Mouse (Mus musculus): ENCODE results near the gene Nyx. TPM values are rescaled to one million over a fixed set of nuclear protein-coding genes. Genes with fewer than 3 reads are reported as not detected.

Nyx gene
- polyA plus RNA-seq, 1 experiment from 2014 or later = not detected

GRCm38 (mm10) chrX:13472751-13473225 is 6.9 kb downstream of the Nyx start:
- ATAC-seq = no peak

DNA sequence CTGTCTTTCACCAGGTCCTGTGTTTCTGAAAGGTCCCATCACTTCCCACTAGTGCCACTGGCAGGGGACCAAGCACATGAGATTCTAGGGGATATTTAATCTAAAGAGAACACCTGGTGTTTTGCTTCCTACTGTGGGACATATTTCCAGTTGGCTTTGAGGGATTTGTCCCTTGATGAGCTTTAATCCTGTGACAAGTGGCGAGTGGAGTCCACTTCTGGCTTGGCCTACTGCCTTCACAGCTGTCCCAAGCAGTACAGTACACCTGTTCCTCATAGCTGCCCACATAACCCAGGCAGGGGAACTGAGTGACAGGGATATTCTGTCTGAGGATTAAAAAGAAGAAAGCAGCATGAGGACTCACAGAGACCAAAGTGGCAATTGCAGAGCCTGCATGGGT is 9.5 kb downstream of the Nyx start:
- 52% methylated on average over 1 of the region's 1 CpGs for WGBS
- no peaks in the 10 kb centered on the region; the same call in 1 of the 2 replicates for H3K27me3 ChIP-seq
- ATAC-seq = no peak
- H3K36me3 ChIP-seq (ENCODE audit: poor library complexity, severe bottlenecking) = no peaks in the 10 kb centered on the region
- no peaks in the 10 kb centered on the region for H3K4me1 ChIP-seq
- H3K27ac ChIP-seq = no peak overlapping the region
- no peak overlapping the region for H3K4me2 ChIP-seq
- no peak overlapping the region for H3K4me3 ChIP-seq
- no peaks in the 10 kb centered on the region for H3K9me3 ChIP-seq (replicated peaks)
- H3K9ac ChIP-seq = no peak overlapping the region

More at GRCm38 (mm10) chrX:13472751-13473225, 6.9 kb downstream of the Nyx start:
- Histone ChIP-seq H3K27ac (no peak overlapping the region), H3K4me3 (no peak overlapping the region), H3K4me2 (no peak overlapping the region), H3K36me3 (ENCODE audit: poor library complexity, severe bottlenecking) (no peaks in the 10 kb centered on the region), H3K9me3 (replicated peaks) (no peaks in the 10 kb centered on the region), H3K4me1 (no peaks in the 10 kb centered on the region), H3K27me3 (no peaks in the 10 kb centered on the region), H3K9ac (no peak overlapping the region)
- 82% methylated on average over 4 of the region's 4 CpGs for WGBS

GRCm38 (mm10) chrX:13477596-13477995 is 11.7 kb downstream of the Nyx start:
- ATAC-seq = no peak
- H3K4me2 ChIP-seq = no peak overlapping the region
- H3K27me3 ChIP-seq = no peaks in the 10 kb centered on the region; the same call in 1 of the 2 replicates
- no peaks in the 10 kb centered on the region for H3K9me3 ChIP-seq (replicated peaks)
- H3K4me1 ChIP-seq = no peaks in the 10 kb centered on the region
- H3K4me3 ChIP-seq = no peak overlapping the region
- 54% methylated on average over 2 of the region's 2 CpGs for WGBS
- H3K36me3 ChIP-seq (ENCODE audit: poor library complexity, severe bottlenecking) = no peaks in the 10 kb centered on the region
- no peak overlapping the region for H3K27ac ChIP-seq
- no peak overlapping the region for H3K9ac ChIP-seq

- Histone ChIP-seq H3K27ac (no peak overlapping the region), H3K36me3 (ENCODE audit: poor library complexity, severe bottlenecking) (no peaks in the 10 kb centered on the region), H3K4me3 (no peak overlapping the region), H3K9me3 (replicated peaks) (no peaks in the 10 kb centered on the region), H3K9ac (no peak overlapping the region), H3K4me1 (no peaks in the 10 kb centered on the region), H3K4me2 (no peak overlapping the region), H3K27me3 (no peaks in the 10 kb centered on the region; the same call in 1 of the 2 replicates)
- no peak for ATAC-seq
- 70% methylated on average over 5 of the region's 5 CpGs for WGBS
Observed at GRCm38 (mm10) chrX:13478298-13478697, 12.4 kb downstream of the Nyx start.

DNA sequence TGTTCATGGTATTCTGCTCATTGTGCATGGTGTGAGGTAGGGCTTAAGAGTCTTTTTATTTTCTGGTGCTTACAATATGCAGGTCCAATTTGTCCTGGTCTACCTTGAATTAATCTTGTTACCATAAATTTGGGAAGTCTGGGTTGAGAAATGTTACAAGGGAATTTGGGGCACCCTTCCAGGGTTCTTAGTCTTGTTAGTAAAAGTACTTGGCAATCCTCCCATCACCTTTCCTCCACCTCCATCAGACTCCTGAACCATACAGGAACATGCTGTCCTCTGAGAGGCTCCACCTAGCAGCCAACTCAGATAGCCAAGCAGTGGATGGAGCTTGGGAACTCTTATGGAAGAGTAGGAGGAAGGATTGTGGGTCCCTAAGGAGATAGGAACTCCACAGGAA is 13.7 kb downstream of the Nyx start:
- Histone ChIP-seq H3K27me3 (no peaks in the 10 kb centered on the region; the same call in 1 of the 2 replicates), H3K4me2 (no peak overlapping the region), H3K4me1 (no peaks in the 10 kb centered on the region), H3K36me3 (ENCODE audit: poor library complexity, severe bottlenecking) (no peaks in the 10 kb centered on the region), H3K4me3 (no peak overlapping the region), H3K27ac (no peak overlapping the region), H3K9ac (no peak overlapping the region), H3K9me3 (replicated peaks) (no peaks in the 10 kb centered on the region)
- ATAC-seq = no peak

- H3K4me3 ChIP-seq = no peak overlapping the region
- no peak overlapping the region for H3K9ac ChIP-seq
- H3K9me3 ChIP-seq (replicated peaks) = peaks cover 6% of the 10 kb centered on the region
- no peak overlapping the region for H3K4me2 ChIP-seq
- WGBS = 88% methylated on average over 1 of the region's 1 CpGs
- no peak for ATAC-seq
- H3K4me1 ChIP-seq = no peaks in the 10 kb centered on the region
- H3K36me3 ChIP-seq (ENCODE audit: poor library complexity, severe bottlenecking) = no peaks in the 10 kb centered on the region
- no peak overlapping the region for H3K27ac ChIP-seq
- H3K27me3 ChIP-seq = no peaks in the 10 kb centered on the region; the same call in 1 of the 2 replicates
Observed at GRCm38 (mm10) chrX:13482576-13482975, 16.7 kb downstream of the Nyx start.

DNA sequence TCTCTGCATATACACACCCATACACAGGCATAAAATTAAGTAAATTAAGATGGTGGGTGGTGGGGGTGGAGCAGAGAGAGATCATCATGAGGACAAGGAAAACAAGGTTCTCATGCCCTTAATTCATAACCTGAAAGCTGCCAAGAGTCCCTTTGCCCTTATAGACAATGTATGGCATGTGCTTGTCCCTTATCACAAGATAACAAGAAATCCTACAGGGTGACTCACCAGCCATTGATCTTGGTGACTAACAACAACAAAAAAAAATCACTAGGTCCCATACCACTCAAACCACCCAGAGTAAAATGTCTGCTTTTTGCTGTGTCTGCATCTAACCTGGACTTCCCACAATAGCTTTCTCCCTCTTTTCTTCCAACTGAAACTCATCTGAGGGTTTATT is 18.5 kb downstream of the Nyx start:
- Histone ChIP-seq H3K4me2 (no peak overlapping the region), H3K9ac (no peak overlapping the region), H3K4me1 (no peaks in the 10 kb centered on the region), H3K27me3 (no peaks in the 10 kb centered on the region; the same call in 1 of the 2 replicates), H3K4me3 (no peak overlapping the region), H3K9me3 (replicated peaks) (peaks cover 6% of the 10 kb centered on the region), H3K27ac (no peak overlapping the region), H3K36me3 (ENCODE audit: poor library complexity, severe bottlenecking) (no peaks in the 10 kb centered on the region)
- no peak for ATAC-seq

DNA sequence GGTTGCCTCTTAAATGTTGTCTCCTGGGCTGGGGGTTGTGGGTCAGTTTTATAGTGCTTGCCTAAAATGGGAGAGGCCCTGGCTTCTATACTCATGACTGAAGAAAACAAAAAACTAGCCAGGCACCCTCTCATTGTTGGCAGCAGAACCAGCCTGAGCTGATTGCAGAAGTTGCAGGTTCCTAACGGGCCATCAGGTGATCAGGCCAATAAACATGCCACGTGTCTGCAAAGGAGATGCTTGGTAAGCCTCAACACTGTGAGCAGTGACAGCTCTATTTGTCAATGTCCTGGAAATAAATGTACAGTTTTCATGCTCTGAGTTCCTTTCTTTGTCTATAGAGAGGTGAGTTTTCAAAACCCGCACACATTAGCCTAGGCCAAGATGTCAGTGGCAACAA is 23.1 kb downstream of the Nyx start:
- no peaks in the 10 kb centered on the region for H3K27me3 ChIP-seq
- no peaks in the 10 kb centered on the region for H3K36me3 ChIP-seq (ENCODE audit: poor library complexity, severe bottlenecking)
- H3K9ac ChIP-seq = no peak overlapping the region
- H3K27ac ChIP-seq = no peak overlapping the region
- no peaks in the 10 kb centered on the region for H3K4me1 ChIP-seq
- WGBS = 82% methylated on average over 3 of the region's 3 CpGs
- no peak overlapping the region for H3K4me2 ChIP-seq
- no peak for ATAC-seq
- no peak overlapping the region for H3K4me3 ChIP-seq
- H3K9me3 ChIP-seq (replicated peaks) = peaks cover 6% of the 10 kb centered on the region

- H3K4me2 ChIP-seq = no peak overlapping the region
Observed at GRCm38 (mm10) chrX:13489761-13490160, 23.9 kb downstream of the Nyx start.

DNA sequence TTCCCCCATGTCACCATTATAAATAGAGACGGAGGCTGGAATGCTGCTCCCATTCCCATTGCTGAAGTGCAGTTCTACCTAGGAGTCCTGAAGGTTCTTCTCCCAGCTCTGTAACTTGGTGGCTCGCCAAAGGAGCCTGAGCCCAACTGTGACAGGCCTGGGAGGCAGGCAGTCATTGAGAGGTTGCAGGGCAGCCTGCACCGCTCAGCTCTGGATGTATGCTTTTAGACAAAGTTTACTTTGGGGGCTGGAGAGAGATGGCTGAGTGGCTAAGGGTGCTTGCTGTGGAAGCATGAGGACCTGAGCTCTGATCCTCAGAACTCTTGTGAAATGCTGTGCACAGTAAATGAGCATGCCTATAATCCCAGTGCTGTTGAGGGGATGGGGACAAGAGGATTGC is 25.0 kb downstream of the Nyx start:
- Histone ChIP-seq H3K27ac (no peak overlapping the region), H3K9me3 (replicated peaks) (peaks cover 6% of the 10 kb centered on the region), H3K4me2 (no peak overlapping the region), H3K4me1 (no peaks in the 10 kb centered on the region), H3K36me3 (ENCODE audit: poor library complexity, severe bottlenecking) (no peaks in the 10 kb centered on the region), H3K4me3 (no peak overlapping the region), H3K27me3 (no peaks in the 10 kb centered on the region), H3K9ac (no peak overlapping the region)
- no peak for ATAC-seq
- 91% methylated on average over 3 of the region's 3 CpGs for WGBS

More at GRCm38 (mm10) chrX:13489761-13490160, 23.9 kb downstream of the Nyx start:
- Histone ChIP-seq H3K9me3 (replicated peaks) (peaks cover 6% of the 10 kb centered on the region), H3K36me3 (ENCODE audit: poor library complexity, severe bottlenecking) (no peaks in the 10 kb centered on the region), H3K27me3 (no peaks in the 10 kb centered on the region), H3K9ac (no peak overlapping the region), H3K4me1 (no peaks in the 10 kb centered on the region), H3K27ac (no peak overlapping the region), H3K4me3 (no peak overlapping the region)
- no peak for ATAC-seq
- WGBS = 75% methylated on average over 1 of the region's 1 CpGs

- no peak for ATAC-seq
- H3K4me2 ChIP-seq = no peak overlapping the region
- H3K4me3 ChIP-seq = no peak overlapping the region
- no peak overlapping the region for H3K27ac ChIP-seq
- no peaks in the 10 kb centered on the region for H3K4me1 ChIP-seq
- H3K27me3 ChIP-seq = no peaks in the 10 kb centered on the region
- H3K9ac ChIP-seq = no peak overlapping the region
- H3K9me3 ChIP-seq (replicated peaks) = no peaks in the 10 kb centered on the region
- no peaks in the 10 kb centered on the region for H3K36me3 ChIP-seq (ENCODE audit: poor library complexity, severe bottlenecking)
Observed at GRCm38 (mm10) chrX:13492922-13493321, 27.0 kb downstream of the Nyx start.

DNA sequence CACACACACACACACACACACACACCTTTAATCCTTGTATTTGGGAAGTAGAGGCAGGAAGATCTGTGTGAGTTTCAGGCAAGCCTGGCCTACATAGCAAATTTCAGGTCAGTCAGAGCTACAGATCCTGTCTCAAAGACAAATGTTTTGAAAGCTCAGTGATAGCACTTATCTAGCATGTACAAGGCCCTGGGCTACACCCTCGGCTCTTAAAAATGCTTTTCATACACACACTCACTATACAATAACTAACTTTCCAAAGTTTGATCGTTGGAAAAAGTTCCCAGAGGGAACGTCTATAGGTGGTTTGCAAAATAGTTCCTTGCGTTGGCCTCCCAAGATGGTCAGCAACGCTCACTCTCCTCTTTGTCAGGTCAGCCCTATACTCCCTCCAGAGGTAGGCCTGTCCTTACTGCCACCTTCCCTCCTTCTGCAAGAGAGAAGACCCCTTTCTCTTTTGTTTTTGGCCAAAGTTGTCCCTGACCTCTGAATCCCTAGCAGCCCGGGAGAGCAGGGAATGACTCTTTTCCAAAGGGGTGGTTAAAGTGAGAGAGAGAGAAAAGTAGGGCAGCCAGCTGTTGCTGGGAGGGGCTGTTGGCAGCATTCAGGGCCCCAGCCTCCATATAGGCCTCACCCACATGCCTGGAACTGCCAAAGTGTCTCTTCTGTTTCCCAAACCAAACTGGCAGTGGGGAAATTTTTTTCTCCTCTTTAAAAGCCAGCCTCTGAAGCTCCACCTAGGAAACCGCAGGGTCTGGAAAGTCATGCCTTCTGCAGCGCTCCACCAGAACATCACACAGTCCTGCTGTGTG is 29.2 kb downstream of the Nyx start:
- Histone ChIP-seq H3K4me3 (no peak overlapping the region), H3K9ac (no peak overlapping the region), H3K9me3 (replicated peaks) (no peaks in the 10 kb centered on the region), H3K36me3 (ENCODE audit: poor library complexity, severe bottlenecking) (no peaks in the 10 kb centered on the region), H3K27ac (no peak overlapping the region), H3K27me3 (no peaks in the 10 kb centered on the region), H3K4me2 (no peak overlapping the region), H3K4me1 (no peaks in the 10 kb centered on the region)
- 87% methylated on average over 8 of the region's 8 CpGs for WGBS
- ATAC-seq = no peak

DNA sequence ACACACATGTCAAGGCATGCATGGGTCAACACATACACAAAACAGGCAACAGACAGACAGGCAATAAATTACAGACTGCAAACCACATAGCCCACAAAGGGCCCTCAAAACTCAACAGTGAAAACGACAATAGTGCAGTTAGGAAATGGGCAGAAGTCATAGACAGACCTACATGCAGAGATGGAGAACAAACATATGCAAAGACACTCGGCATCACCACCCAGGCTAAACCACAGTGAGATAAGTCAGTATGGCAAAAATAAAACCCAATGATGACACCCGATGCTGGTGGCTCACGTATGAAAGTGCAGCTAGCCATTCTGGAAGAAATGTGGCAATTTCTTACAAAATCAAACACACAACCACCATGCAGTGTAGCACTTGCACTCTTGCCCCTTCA is 34.4 kb downstream of the Nyx start:
- Histone ChIP-seq H3K9ac (no peak overlapping the region), H3K4me3 (no peak overlapping the region), H3K36me3 (ENCODE audit: poor library complexity, severe bottlenecking) (no peaks in the 10 kb centered on the region), H3K9me3 (replicated peaks) (no peaks in the 10 kb centered on the region), H3K4me2 (no peak overlapping the region), H3K27me3 (no peaks in the 10 kb centered on the region), H3K4me1 (0 out of 2 replicates have a peak, but pooled peaks cover 6% of the 10 kb centered on the region), H3K27ac (no peak overlapping the region)
- ATAC-seq = no peak
- WGBS = 80% methylated on average over 4 of the region's 4 CpGs

Data from forebrain, embryonic 13.5 days (tissue).